Mouse (Mus musculus): ENCODE measurements at regions not wholly inside any gene's neighbourhood (a gene's known extent, or its start where the extent isn't known, plus 50 kb on each side); places are given as distances from the start of the nearest gene placed in this dataset.
"Not testable (repeated sequence)": the region's sequence is repeated elsewhere in the genome, so short reads cannot be mapped to it uniquely, and the experiment has no call there.

GRCm38 (mm10) chr9:17742308-17742707, 549.6 kb upstream of the Chordc1 start:
- no peak overlapping the region for H3K27ac ChIP-seq (ENCODE audit: insufficient read depth, low read depth, low read length, poor library complexity, severe bottlenecking)
- no peak overlapping the region for H3K4me3 ChIP-seq (ENCODE audit: insufficient read depth in 1 of 2, low read depth in 1 of 2, low read length in 2 of 2, poor library complexity in 1 of 2, severe bottlenecking in 1 of 2)
- no peak for TF ChIP-seq CHD2 (IDR thresholded peaks at IDR 0.05; ENCODE audit: low read depth, low read length)
- no peak for TF ChIP-seq ZC3H11A (IDR thresholded peaks at IDR 0.05; ENCODE audit: borderline replicate concordance, low read depth, low read length)
- no peak for TF ChIP-seq HCFC1 (IDR thresholded peaks at IDR 0.05; ENCODE audit: borderline replicate concordance, insufficient read depth, low read length)
- TF ChIP-seq MAFK (IDR thresholded peaks at IDR 0.05; ENCODE audit: insufficient read depth, low read depth, low read length) = no peak
- TF ChIP-seq ZNF384 (IDR thresholded peaks at IDR 0.05; ENCODE audit: low read depth, low read length) = no peak
- no peaks in the 10 kb centered on the region for H3K9me3 ChIP-seq (ENCODE audit: control insufficient read depth, insufficient read depth, low read depth, low read length)
- no peak overlapping the region for H3K9ac ChIP-seq (ENCODE audit: insufficient read depth, low read depth, low read length, poor library complexity, severe bottlenecking)
- no peaks in the 10 kb centered on the region for H3K36me3 ChIP-seq (ENCODE audit: control insufficient read depth, insufficient read depth, low read length, poor library complexity, severe bottlenecking)
- in situ Hi-C loops (cut with MboI; ENCODE audit: low sequenced_read_pairs in 2 of 2, unreplicated experiment in 2 of 2) = no loop called here
- no peaks in the 10 kb centered on the region for H3K4me1 ChIP-seq (ENCODE audit: control insufficient read depth in 2 of 2, insufficient read depth in 2 of 2, low read length in 2 of 2, poor library complexity in 1 of 2)
- no peak for DNase-seq (ENCODE audit: low read depth, low spot score)

- in situ Hi-C loops (cut with MboI; ENCODE audit: low sequenced_read_pairs in 2 of 2, unreplicated experiment in 2 of 2) = no loop called here
These were observed 546.7 kb upstream of the Chordc1 start for GRCm38 (mm10) chr9:17745238-17745637.

GRCm38 (mm10) chr9:17745684-17746083, 546.2 kb upstream of the Chordc1 start:
- H3K4me3 ChIP-seq (ENCODE audit: insufficient read depth in 1 of 2, low read depth in 1 of 2, low read length in 2 of 2, poor library complexity in 1 of 2, severe bottlenecking in 1 of 2) = no peak overlapping the region
- no peak for DNase-seq (ENCODE audit: low read depth, low spot score)
- no peak overlapping the region for H3K27ac ChIP-seq (ENCODE audit: insufficient read depth, low read depth, low read length, poor library complexity, severe bottlenecking)
- H3K4me1 ChIP-seq (ENCODE audit: control insufficient read depth in 2 of 2, insufficient read depth in 2 of 2, low read length in 2 of 2, poor library complexity in 1 of 2) = no peaks in the 10 kb centered on the region
- H3K36me3 ChIP-seq (ENCODE audit: control insufficient read depth, insufficient read depth, low read length, poor library complexity, severe bottlenecking) = no peaks in the 10 kb centered on the region
- in situ Hi-C loops (cut with MboI; ENCODE audit: low sequenced_read_pairs in 2 of 2, unreplicated experiment in 2 of 2) = no loop called here
- TF ChIP-seq CHD2 (IDR thresholded peaks at IDR 0.05; ENCODE audit: low read depth, low read length) (no peak), ZC3H11A (IDR thresholded peaks at IDR 0.05; ENCODE audit: borderline replicate concordance, low read depth, low read length) (no peak), ZNF384 (IDR thresholded peaks at IDR 0.05; ENCODE audit: low read depth, low read length) (no peak), MAFK (IDR thresholded peaks at IDR 0.05; ENCODE audit: insufficient read depth, low read depth, low read length) (no peak), HCFC1 (IDR thresholded peaks at IDR 0.05; ENCODE audit: borderline replicate concordance, insufficient read depth, low read length) (no peak)
- no peak overlapping the region for H3K9ac ChIP-seq (ENCODE audit: insufficient read depth, low read depth, low read length, poor library complexity, severe bottlenecking)
- H3K9me3 ChIP-seq (ENCODE audit: control insufficient read depth, insufficient read depth, low read depth, low read length) = no peaks in the 10 kb centered on the region

More at GRCm38 (mm10) chr9:17745238-17745637, 546.7 kb upstream of the Chordc1 start:
- H3K27ac ChIP-seq (ENCODE audit: insufficient read depth, low read depth, low read length, poor library complexity, severe bottlenecking) = no peak overlapping the region
- H3K4me3 ChIP-seq (ENCODE audit: insufficient read depth in 1 of 2, low read depth in 1 of 2, low read length in 2 of 2, poor library complexity in 1 of 2, severe bottlenecking in 1 of 2) = no peak overlapping the region
- no peaks in the 10 kb centered on the region for H3K9me3 ChIP-seq (ENCODE audit: control insufficient read depth, insufficient read depth, low read depth, low read length)
- H3K4me1 ChIP-seq (ENCODE audit: control insufficient read depth in 2 of 2, insufficient read depth in 2 of 2, low read length in 2 of 2, poor library complexity in 1 of 2) = no peaks in the 10 kb centered on the region
- no peaks in the 10 kb centered on the region for H3K36me3 ChIP-seq (ENCODE audit: control insufficient read depth, insufficient read depth, low read length, poor library complexity, severe bottlenecking)
- DNase-seq (ENCODE audit: low read depth, low spot score) = no peak
- TF ChIP-seq HCFC1 (IDR thresholded peaks at IDR 0.05; ENCODE audit: borderline replicate concordance, insufficient read depth, low read length) (no peak), CHD2 (IDR thresholded peaks at IDR 0.05; ENCODE audit: low read depth, low read length) (no peak), ZC3H11A (IDR thresholded peaks at IDR 0.05; ENCODE audit: borderline replicate concordance, low read depth, low read length) (no peak), MAFK (IDR thresholded peaks at IDR 0.05; ENCODE audit: insufficient read depth, low read depth, low read length) (no peak), ZNF384 (IDR thresholded peaks at IDR 0.05; ENCODE audit: low read depth, low read length) (no peak)
- no peak overlapping the region for H3K9ac ChIP-seq (ENCODE audit: insufficient read depth, low read depth, low read length, poor library complexity, severe bottlenecking)

DNA sequence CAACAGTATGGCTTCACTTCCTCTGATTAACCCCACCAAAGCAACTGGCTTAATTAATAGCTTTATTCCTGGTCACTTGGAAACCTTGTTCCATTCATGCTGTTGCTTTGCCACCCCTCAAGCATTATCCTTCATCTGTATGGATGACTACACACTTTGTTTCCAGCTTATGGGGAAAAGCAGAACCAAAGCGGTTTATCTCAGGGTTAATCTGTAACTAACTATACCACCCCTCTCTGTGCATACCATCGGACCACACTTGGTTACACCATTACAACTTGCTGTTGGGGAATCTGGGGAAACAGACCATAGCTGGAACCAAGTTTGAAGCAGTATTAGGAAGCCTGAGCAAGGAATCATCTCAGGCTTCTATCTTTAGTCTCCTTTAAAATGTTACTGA, 500.1 kb upstream of the Chordc1 start:
- in situ Hi-C loops (cut with MboI; ENCODE audit: low sequenced_read_pairs in 2 of 2, unreplicated experiment in 2 of 2); DNase-seq (ENCODE audit: low read depth, low spot score); H3K36me3 ChIP-seq (ENCODE audit: control insufficient read depth, insufficient read depth, low read length, poor library complexity, severe bottlenecking); H3K9ac ChIP-seq (ENCODE audit: insufficient read depth, low read depth, low read length, poor library complexity, severe bottlenecking); H3K27ac ChIP-seq (ENCODE audit: insufficient read depth, low read depth, low read length, poor library complexity, severe bottlenecking); H3K9me3 ChIP-seq (ENCODE audit: control insufficient read depth, insufficient read depth, low read depth, low read length); H3K4me1 ChIP-seq (ENCODE audit: control insufficient read depth in 2 of 2, insufficient read depth in 2 of 2, low read length in 2 of 2, poor library complexity in 1 of 2); H3K4me3 ChIP-seq (ENCODE audit: insufficient read depth in 1 of 2, low read depth in 1 of 2, low read length in 2 of 2, poor library complexity in 1 of 2, severe bottlenecking in 1 of 2): not testable (repeated sequence)

DNA sequence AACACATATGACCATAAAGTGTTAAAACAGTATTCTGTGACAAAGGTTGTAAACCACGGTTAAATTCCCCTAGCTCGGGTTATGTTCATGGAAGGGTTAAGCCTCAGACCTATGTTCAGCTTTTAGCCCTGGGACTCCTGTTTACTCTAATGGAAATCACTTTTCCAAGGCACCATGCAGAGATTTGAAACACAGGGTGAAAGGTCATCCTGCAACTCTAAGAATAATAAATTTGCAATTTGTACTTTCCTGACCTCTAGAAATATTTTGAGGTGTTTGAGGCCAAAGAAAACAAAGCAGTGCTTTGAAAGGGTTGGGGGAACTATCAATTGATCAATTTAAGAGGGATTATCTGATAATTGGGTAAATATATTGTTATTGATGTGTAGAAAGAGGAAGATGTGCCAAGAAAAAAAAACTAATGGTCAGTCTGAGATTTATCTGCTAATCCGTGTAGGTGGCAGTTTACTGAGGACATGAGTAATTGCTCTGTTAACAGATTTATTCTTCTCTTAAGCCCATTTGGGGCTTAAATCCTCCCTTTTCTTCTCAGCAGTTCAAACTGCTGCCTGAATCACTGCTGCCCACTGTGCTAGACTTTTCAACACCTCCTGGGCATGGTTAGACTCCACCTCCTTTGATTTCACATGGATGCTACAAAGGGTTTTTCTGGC, 475.1 kb upstream of the Chordc1 start:
- no peaks in the 10 kb centered on the region for H3K9me3 ChIP-seq (ENCODE audit: control insufficient read depth, insufficient read depth, low read depth, low read length)
- TF ChIP-seq MAFK (IDR thresholded peaks at IDR 0.05; ENCODE audit: insufficient read depth, low read depth, low read length) = no peak
- no peak for TF ChIP-seq HCFC1 (IDR thresholded peaks at IDR 0.05; ENCODE audit: borderline replicate concordance, insufficient read depth, low read length)
- no peak for TF ChIP-seq ZNF384 (IDR thresholded peaks at IDR 0.05; ENCODE audit: low read depth, low read length)
- TF ChIP-seq CHD2 (IDR thresholded peaks at IDR 0.05; ENCODE audit: low read depth, low read length) = no peak
- TF ChIP-seq ZC3H11A (IDR thresholded peaks at IDR 0.05; ENCODE audit: borderline replicate concordance, low read depth, low read length) = no peak
- no peak overlapping the region for H3K4me3 ChIP-seq (ENCODE audit: insufficient read depth in 1 of 2, low read depth in 1 of 2, low read length in 2 of 2, poor library complexity in 1 of 2, severe bottlenecking in 1 of 2)
- no peaks in the 10 kb centered on the region for H3K36me3 ChIP-seq (ENCODE audit: control insufficient read depth, insufficient read depth, low read length, poor library complexity, severe bottlenecking)
- H3K27ac ChIP-seq (ENCODE audit: insufficient read depth, low read depth, low read length, poor library complexity, severe bottlenecking) = no peak overlapping the region
- H3K9ac ChIP-seq (ENCODE audit: insufficient read depth, low read depth, low read length, poor library complexity, severe bottlenecking) = no peak overlapping the region
- DNase-seq (ENCODE audit: low read depth, low spot score) = no peak
- H3K4me1 ChIP-seq (ENCODE audit: control insufficient read depth in 2 of 2, insufficient read depth in 2 of 2, low read length in 2 of 2, poor library complexity in 1 of 2) = no peaks in the 10 kb centered on the region
- in situ Hi-C loops (cut with MboI; ENCODE audit: low sequenced_read_pairs in 2 of 2, unreplicated experiment in 2 of 2) = no loop called here

All from ES-E14 (cell line).